Mouse (Mus musculus): Measurements from ENCODE around the gene Ints6.

- no peak for TF ChIP-seq CTCF (IDR thresholded peaks at IDR 0.05; ENCODE audit: extremely low read depth, insufficient read depth, insufficient read length, insufficient replicate concordance)
- no peak for TF ChIP-seq POLR2A (IDR thresholded peaks at IDR 0.05; ENCODE audit: low read depth, low read length)
Measured at GRCm38 (mm10) chr14:62662381-62662780, 98.6 kb downstream of the Ints6 start.

Data from spleen, adult 2 months (tissue).